Mouse (Mus musculus): ENCODE measurements at regions not wholly inside any gene's neighbourhood (a gene's known extent, or its start where the extent isn't known, plus 50 kb on each side); places are given as distances from the start of the nearest gene placed in this dataset.

GRCm38 (mm10) chr6:51076861-51077768, 355.4 kb upstream of the Nfe2l3 start:
- WGBS: 51% methylated on average over 21 of the region's 21 CpGs
- H3K27me3 ChIP-seq (ENCODE audit: low read depth, poor library complexity, severe bottlenecking): peaks cover 12% of the 10 kb centered on the region; the same call in 1 of the 2 replicates
- H3K4me1 ChIP-seq: peaks cover 61% of the 10 kb centered on the region
- H3K4me3 ChIP-seq: no peak overlapping the region
- DNase-seq (ENCODE audit: low spot score): peak; percentile 77
- H3K27ac ChIP-seq (replicated peaks): peak overlapping the region; percentile 88
- no peaks in the 10 kb centered on the region for H3K36me3 ChIP-seq
- H3K9me3 ChIP-seq (replicated peaks): no peaks in the 10 kb centered on the region

DNA sequence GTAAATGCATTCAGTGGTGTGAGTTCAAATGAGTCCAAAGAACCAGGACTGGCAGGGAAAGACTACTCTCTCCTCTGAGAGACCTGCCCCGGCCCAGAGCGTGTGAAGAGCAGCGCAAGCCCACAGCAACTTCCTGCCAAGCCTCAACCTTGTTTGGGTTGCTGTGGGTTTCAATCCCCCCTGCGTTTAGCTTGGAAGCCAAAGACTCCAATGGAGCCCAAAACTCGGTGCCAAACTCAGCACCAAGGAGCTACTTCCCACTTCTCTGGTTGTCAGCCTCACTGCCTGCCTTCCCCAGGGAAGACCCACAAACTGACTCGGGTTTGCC, 354.7 kb upstream of the Nfe2l3 start:
- WGBS: 75% methylated on average over 6 of the region's 6 CpGs
- Histone ChIP-seq H3K4me1 (peaks cover 55% of the 10 kb centered on the region), H3K4me3 (no peak overlapping the region), H3K36me3 (no peaks in the 10 kb centered on the region), H3K27ac (replicated peaks) (peak overlapping the region; percentile 88), H3K9me3 (replicated peaks) (no peaks in the 10 kb centered on the region), H3K27me3 (ENCODE audit: low read depth, poor library complexity, severe bottlenecking) (peaks cover 12% of the 10 kb centered on the region; the same call in 1 of the 2 replicates)
- no peak for DNase-seq (ENCODE audit: low spot score)

DNA sequence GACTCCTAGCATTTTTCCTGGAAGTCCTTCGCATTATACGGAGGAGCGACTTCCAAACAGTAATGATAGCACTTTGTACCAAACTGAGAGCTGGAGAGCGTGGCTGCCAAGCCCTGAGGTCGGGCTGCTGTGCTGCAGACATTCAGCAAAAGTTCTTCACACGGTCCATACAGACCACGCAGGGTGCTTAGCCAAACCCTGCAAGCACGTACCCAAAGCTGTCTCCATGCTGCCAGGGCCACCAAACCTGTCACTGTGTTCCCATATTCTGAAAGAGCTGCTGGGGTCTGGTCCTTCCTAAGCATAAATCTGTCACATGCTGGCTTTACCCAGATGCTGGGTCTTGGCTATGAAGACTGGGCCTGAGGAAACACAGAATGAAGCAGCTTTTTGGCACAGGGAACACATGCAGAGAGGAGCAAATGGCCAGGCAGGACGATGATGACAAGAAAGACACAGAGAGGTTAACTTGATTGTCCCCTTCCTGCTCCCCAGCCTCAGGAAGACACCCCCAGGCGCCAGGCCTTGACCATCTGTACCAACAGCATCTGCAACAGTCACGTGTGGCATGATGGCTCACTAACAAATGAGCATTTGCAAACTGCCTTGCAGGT, 354.0 kb upstream of the Nfe2l3 start:
- 80% methylated on average over 11 of the region's 11 CpGs for WGBS
- H3K27me3 ChIP-seq (ENCODE audit: low read depth, poor library complexity, severe bottlenecking): peaks cover 11% of the 10 kb centered on the region
- H3K4me3 ChIP-seq: no peak overlapping the region
- DNase-seq (ENCODE audit: low spot score): no peak
- no peaks in the 10 kb centered on the region for H3K9me3 ChIP-seq (replicated peaks)
- H3K36me3 ChIP-seq: no peaks in the 10 kb centered on the region
- H3K4me1 ChIP-seq: peaks cover 56% of the 10 kb centered on the region
- peak overlapping the region; percentile 88 for H3K27ac ChIP-seq (replicated peaks)

DNA sequence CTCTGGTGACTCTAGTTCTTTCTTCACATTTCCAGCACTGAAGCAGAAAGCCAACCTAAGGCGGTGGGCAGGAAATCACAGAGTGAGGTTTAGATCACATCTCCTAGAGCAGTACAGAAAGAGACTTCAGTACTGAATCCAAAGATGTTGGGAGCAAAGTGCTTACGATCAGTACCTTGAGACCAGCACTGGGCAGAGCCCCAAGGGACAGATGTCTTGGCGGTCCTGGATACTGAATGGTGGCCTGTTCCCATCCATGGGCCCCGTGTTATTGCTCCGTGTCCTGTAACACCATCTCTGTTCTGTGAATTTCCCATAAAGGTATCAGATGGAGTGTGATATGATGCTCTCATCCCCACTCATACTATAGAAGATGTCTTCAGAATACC, 353.5 kb upstream of the Nfe2l3 start:
- H3K9me3 ChIP-seq (replicated peaks): no peaks in the 10 kb centered on the region
- peak overlapping the region; percentile 88 for H3K27ac ChIP-seq (replicated peaks)
- H3K36me3 ChIP-seq: no peaks in the 10 kb centered on the region
- WGBS: 90% methylated on average over 5 of the region's 5 CpGs
- H3K4me1 ChIP-seq: peaks cover 57% of the 10 kb centered on the region
- H3K27me3 ChIP-seq (ENCODE audit: low read depth, poor library complexity, severe bottlenecking): peaks cover 16% of the 10 kb centered on the region
- H3K4me3 ChIP-seq: no peak overlapping the region
- no peak for DNase-seq (ENCODE audit: low spot score)

- Histone ChIP-seq H3K4me3 (no peak overlapping the region), H3K27me3 (ENCODE audit: low read depth, poor library complexity, severe bottlenecking) (peaks cover 13% of the 10 kb centered on the region), H3K27ac (replicated peaks) (0 out of 2 replicates have a peak overlapping the region, but pooled peaks have one; percentile 23), H3K36me3 (no peaks in the 10 kb centered on the region), H3K4me1 (peaks cover 53% of the 10 kb centered on the region), H3K9me3 (replicated peaks) (no peaks in the 10 kb centered on the region)
- WGBS: 91% methylated on average over 5 of the region's 5 CpGs
- no peak for DNase-seq (ENCODE audit: low spot score)
Measured at GRCm38 (mm10) chr6:51081056-51081455, 351.4 kb upstream of the Nfe2l3 start.

- no peaks in the 10 kb centered on the region for H3K9me3 ChIP-seq (replicated peaks)
- peaks cover 13% of the 10 kb centered on the region for H3K27me3 ChIP-seq (ENCODE audit: low read depth, poor library complexity, severe bottlenecking)
- no peaks in the 10 kb centered on the region for H3K36me3 ChIP-seq
- H3K4me1 ChIP-seq: peaks cover 19% of the 10 kb centered on the region
- no peak for DNase-seq (ENCODE audit: low spot score)
- 82% methylated on average over 9 of the region's 9 CpGs for WGBS
- peak overlapping the region; percentile 61 for H3K27ac ChIP-seq (replicated peaks)
- H3K4me3 ChIP-seq: no peak overlapping the region
Measured at GRCm38 (mm10) chr6:51084656-51085055, 347.8 kb upstream of the Nfe2l3 start.

DNA sequence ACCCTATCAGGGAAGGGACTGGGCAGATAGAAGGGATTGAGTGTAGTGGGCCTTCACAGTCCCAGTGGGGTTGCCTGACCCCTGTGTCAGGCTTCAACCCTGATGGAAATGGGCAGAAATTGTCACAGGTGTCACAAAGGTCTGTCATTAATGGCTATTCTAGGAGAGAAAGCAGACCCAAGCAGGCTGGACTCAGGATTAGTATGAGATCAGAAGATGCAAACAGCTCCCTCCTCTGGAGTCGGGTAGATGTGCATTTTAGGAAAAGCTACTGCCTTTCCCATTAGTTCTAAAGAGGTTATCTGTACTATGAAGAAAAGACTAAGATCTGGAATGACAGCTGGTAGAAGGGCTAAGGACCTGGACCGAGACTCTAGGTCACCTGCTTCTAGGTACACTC, 346.9 kb upstream of the Nfe2l3 start:
- 54% methylated on average over 2 of the region's 2 CpGs for WGBS
- Histone ChIP-seq H3K9me3 (replicated peaks) (no peaks in the 10 kb centered on the region), H3K27ac (replicated peaks) (peak overlapping the region; percentile 61)

GRCm38 (mm10) chr6:51086347-51086746, 346.1 kb upstream of the Nfe2l3 start:
- WGBS: 87% methylated on average over 4 of the region's 4 CpGs
- Histone ChIP-seq H3K9me3 (replicated peaks) (no peaks in the 10 kb centered on the region), H3K4me3 (no peak overlapping the region), H3K27me3 (ENCODE audit: low read depth, poor library complexity, severe bottlenecking) (peaks cover 11% of the 10 kb centered on the region), H3K27ac (replicated peaks) (peak overlapping the region; percentile 59; the same call in 1 of the 2 replicates), H3K36me3 (no peaks in the 10 kb centered on the region), H3K4me1 (peaks cover 19% of the 10 kb centered on the region)
- DNase-seq (ENCODE audit: low spot score): no peak

More for the DNA sequence above, 346.9 kb upstream of the Nfe2l3 start:
- no peaks in the 10 kb centered on the region for H3K36me3 ChIP-seq
- H3K27me3 ChIP-seq (ENCODE audit: low read depth, poor library complexity, severe bottlenecking): peaks cover 13% of the 10 kb centered on the region
- no peak overlapping the region for H3K4me3 ChIP-seq
- no peak for DNase-seq (ENCODE audit: low spot score)
- H3K4me1 ChIP-seq: peaks cover 19% of the 10 kb centered on the region

GRCm38 (mm10) chr6:51087806-51088205, 344.7 kb upstream of the Nfe2l3 start:
- peaks cover 10% of the 10 kb centered on the region for H3K27me3 ChIP-seq (ENCODE audit: low read depth, poor library complexity, severe bottlenecking)
- WGBS: 83% methylated on average over 2 of the region's 2 CpGs
- no peaks in the 10 kb centered on the region for H3K36me3 ChIP-seq
- no peak for DNase-seq (ENCODE audit: low spot score)
- H3K9me3 ChIP-seq (replicated peaks): no peaks in the 10 kb centered on the region
- peaks cover 19% of the 10 kb centered on the region for H3K4me1 ChIP-seq
- H3K27ac ChIP-seq (replicated peaks): 0 out of 2 replicates have a peak overlapping the region, but pooled peaks have one; percentile 3
- H3K4me3 ChIP-seq: no peak overlapping the region

GRCm38 (mm10) chr6:51088641-51089372, 343.7 kb upstream of the Nfe2l3 start:
- 64% methylated on average over 6 of the region's 6 CpGs for WGBS
- Histone ChIP-seq H3K4me3 (no peak overlapping the region), H3K27me3 (ENCODE audit: low read depth, poor library complexity, severe bottlenecking) (peaks cover 5% of the 10 kb centered on the region; the same call in 1 of the 2 replicates), H3K4me1 (peaks cover 13% of the 10 kb centered on the region; the same call in 1 of the 2 replicates), H3K27ac (replicated peaks) (0 out of 2 replicates have a peak overlapping the region, but pooled peaks have one; percentile 3), H3K9me3 (replicated peaks) (no peaks in the 10 kb centered on the region), H3K36me3 (no peaks in the 10 kb centered on the region)
- no peak for DNase-seq (ENCODE audit: low spot score)

- H3K27ac ChIP-seq (replicated peaks): no peak overlapping the region
- H3K4me3 ChIP-seq: no peak overlapping the region
- H3K4me1 ChIP-seq: 0 out of 2 replicates have a peak, but pooled peaks cover 3% of the 10 kb centered on the region
- 91% methylated on average over 4 of the region's 4 CpGs for WGBS
- no peaks in the 10 kb centered on the region for H3K27me3 ChIP-seq (ENCODE audit: low read depth, poor library complexity, severe bottlenecking)
- DNase-seq (ENCODE audit: low spot score): no peak
- H3K36me3 ChIP-seq: no peaks in the 10 kb centered on the region
- H3K9me3 ChIP-seq (replicated peaks): no peaks in the 10 kb centered on the region
Measured at GRCm38 (mm10) chr6:51093196-51093595, 339.3 kb upstream of the Nfe2l3 start.

DNA sequence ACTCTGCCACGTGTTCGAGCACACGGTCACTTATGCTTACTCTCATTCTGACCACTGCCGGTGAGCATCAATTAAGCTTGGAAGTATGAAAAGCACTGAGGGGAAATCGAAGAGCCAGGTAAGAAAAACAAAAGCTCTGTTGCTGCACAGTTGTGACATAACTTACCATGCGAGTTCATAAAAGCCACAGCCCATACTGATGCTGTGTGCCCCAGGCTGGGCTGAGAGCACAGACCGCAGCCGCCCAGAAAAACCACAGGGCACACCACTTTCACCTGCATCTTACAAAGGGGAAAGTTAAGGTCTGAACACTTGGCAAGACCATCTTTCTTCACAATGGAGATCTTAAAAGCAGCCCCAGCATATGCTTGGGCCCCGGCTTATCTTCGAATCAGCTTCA, 338.2 kb upstream of the Nfe2l3 start:
- no peaks in the 10 kb centered on the region for H3K36me3 ChIP-seq
- 0 out of 2 replicates have a peak, but pooled peaks cover 3% of the 10 kb centered on the region for H3K4me1 ChIP-seq
- no peaks in the 10 kb centered on the region for H3K27me3 ChIP-seq (ENCODE audit: low read depth, poor library complexity, severe bottlenecking)
- H3K9me3 ChIP-seq (replicated peaks): no peaks in the 10 kb centered on the region
- DNase-seq (ENCODE audit: low spot score): no peak
- no peak overlapping the region for H3K27ac ChIP-seq (replicated peaks)
- no peak overlapping the region for H3K4me3 ChIP-seq
- WGBS: 86% methylated on average over 10 of the region's 10 CpGs

Measured in midbrain, embryonic 10.5 days (tissue).